8 mouse cellular contexts compared by ENCODE assay signal in the genomic region with DNA sequence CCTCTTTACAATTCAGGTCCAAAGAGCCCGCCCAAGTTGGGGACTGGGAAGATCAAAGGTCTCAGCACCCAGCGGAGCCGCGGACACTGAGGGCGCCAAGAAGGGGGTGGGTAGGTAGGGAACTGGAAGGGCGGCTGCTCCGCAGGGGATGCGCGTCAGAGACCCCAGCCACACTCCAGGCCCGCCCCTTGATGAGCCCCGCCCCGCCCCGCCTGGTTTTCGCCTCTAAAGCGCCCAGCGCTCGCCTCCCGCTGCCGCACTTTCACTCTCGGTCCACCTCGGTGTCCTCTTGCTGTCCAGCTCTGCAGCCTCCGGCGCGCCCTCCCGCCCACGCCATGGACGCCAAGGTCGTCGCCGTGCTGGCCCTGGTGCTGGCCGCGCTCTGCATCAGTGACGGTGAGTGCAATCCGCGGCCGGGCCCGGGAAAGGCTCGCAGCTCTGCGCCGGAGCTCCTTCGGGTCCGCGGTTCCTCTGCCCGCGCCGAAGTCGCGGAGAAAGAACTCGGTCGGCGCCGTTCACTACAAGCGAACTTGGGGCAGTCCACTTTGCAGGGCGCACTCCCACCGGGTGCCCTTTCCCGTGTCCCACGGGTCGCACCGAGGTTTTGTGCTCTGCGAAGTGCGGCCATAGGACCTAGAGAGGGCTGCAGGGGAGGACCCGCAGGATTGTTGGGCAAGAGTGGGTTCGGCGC. TPM values are rescaled to one million over a fixed set of nuclear protein-coding genes. Genes with fewer than 3 reads are reported as not detected.
A peak's percentile ranks its signal among the peaks of the same experiment; 100 is the strongest.
DNase-seq lines count a peak whose midpoint lies in the region; ATAC-seq and TF ChIP-seq lines count a peak whose summit lies in the region.

TSS of gene Cxcl12 (plus strand) at position 215 of the 691 bp plus-strand sequence.

- under 1% methylated on average over 63 of the region's 64 CpGs for WGBS in hindbrain, embryonic 12.5 days

- peaks cover 27% of the 10 kb centered on the region for H3K4me1 ChIP-seq in hindbrain, embryonic 12.5 days

- no peak for TF ChIP-seq CTCF in brain, embryonic 14.5 days (IDR thresholded peaks at IDR 0.05; ENCODE audit: borderline replicate concordance, extremely low read depth, insufficient read depth, insufficient read length)

- 0 out of 2 replicates have a peak, but pooled peaks have one; percentile 12 for TF ChIP-seq POLR2A in brain, embryonic 14.5 days (IDR thresholded peaks at IDR 0.05; ENCODE audit: borderline replicate concordance, extremely low read depth, insufficient read depth, insufficient read length, poor library complexity, severe bottlenecking)

- no peak within 1 kb of the TSS for H3K27ac ChIP-seq in hindbrain, embryonic 12.5 days

- H3K4me2 ChIP-seq in hindbrain, embryonic 12.5 days (replicated peaks): peak within 1 kb of the TSS; percentile 94

- H3K27me3 ChIP-seq in hindbrain, embryonic 12.5 days: peaks cover 63% of the 10 kb centered on the region

- H3K9me3 ChIP-seq in hindbrain, embryonic 12.5 days (replicated peaks): no peaks in the 10 kb centered on the region

- no peaks in the 10 kb centered on the region for H3K36me3 ChIP-seq in hindbrain, embryonic 12.5 days

- DNase-seq in cerebellum, adult 18-20 months: peak; percentile 17 to 43
- no peak for DNase-seq in cerebellum, adult 11-12 months
- peak; percentile 60 for DNase-seq in brain, embryonic 14.5 days (ENCODE audit: low read depth)
- peak; percentile 72 for DNase-seq in gastrocnemius, adult 18-20 months (ENCODE audit: low spot score)
- peak; percentile 20 to 29 for DNase-seq in layer of hippocampus, postnatal 36 days
- DNase-seq in lung, postnatal 25 days (ENCODE audit: low spot score): peak; percentile 26
- DNase-seq in right cerebral cortex, postnatal 25 days: peak; percentile 37

- no peak; the same call in none of the 2 replicates for ATAC-seq in hindbrain, embryonic 12.5 days (ENCODE audit: low FRiP score)

- H3K4me3 ChIP-seq in hindbrain, embryonic 12.5 days: peak within 1 kb of the TSS; percentile 64

- peak within 1 kb of the TSS; percentile 70 for H3K9ac ChIP-seq in hindbrain, embryonic 12.5 days

RNA-seq across cellular contexts. Expression of gene Cxcl12, which starts in this region (rescaled TPM):
- polyA plus RNA-seq in brain, embryonic 14.5 days (2012; rRNA removed): 69.4 and 73.6 TPM in 2 replicates
- 10 to 100 TPM; 39.6 to 54.6 TPM for total RNA-seq in gastrocnemius, adult 18-20 months (2021)
- 79.3 and 91.9 TPM in 2 replicates for polyA plus RNA-seq in hindbrain, embryonic 12.5 days (2016; fragmentation: Nextera tagmentation; extraction: Ambion mirVana)
- total RNA-seq in layer of hippocampus, postnatal 36 days (2021): 10 to 100 TPM; 38.0 to 47.7 TPM
